Mouse (Mus musculus) gastrocnemius, postnatal 25 days (tissue): Measurements from ENCODE around the gene Plcl1. TPM values are rescaled to one million over a fixed set of nuclear protein-coding genes. Genes with fewer than 3 reads are reported as not detected.

Experiments used
- DNase-seq: peaks from one replicate; pipeline ENCODE4 v3.0.0; 2022
- total RNA-seq, 2 experiments: library from RNA; stranded (reverse); gene quantifications; 1 replicate in 1 of 2; 2 replicates in 1 of 2; pipeline ENCODE4 v1.2.3; 2021

Plcl1 gene
- total RNA-seq, 2 experiments from 2014 or later: 3.1 to 3.9 TPM

GRCm38 (mm10) chr1:55612759-55613328 is 207.1 kb downstream of the Plcl1 start:
- DNase-seq: no peak

GRCm38 (mm10) chr1:55617857-55618256 is 212.1 kb downstream of the Plcl1 start:
- DNase-seq: no peak

GRCm38 (mm10) chr1:55618617-55619286 is 213.0 kb downstream of the Plcl1 start:
- peak; percentile 52 for DNase-seq

GRCm38 (mm10) chr1:55631496-55631895 is 225.8 kb downstream of the Plcl1 start:
- no peak for DNase-seq

- no peak for DNase-seq
Measured at GRCm38 (mm10) chr1:55632024-55632423, 226.3 kb downstream of the Plcl1 start.

- no peak for DNase-seq
Measured at GRCm38 (mm10) chr1:55633326-55633725, 227.6 kb downstream of the Plcl1 start.

GRCm38 (mm10) chr1:55659518-55660210 is 253.9 kb downstream of the Plcl1 start:
- DNase-seq: no peak

GRCm38 (mm10) chr1:55661381-55661780 is 255.7 kb downstream of the Plcl1 start:
- no peak for DNase-seq

- DNase-seq: no peak
Measured at GRCm38 (mm10) chr1:55665137-55665827, 259.6 kb downstream of the Plcl1 start.

- DNase-seq: peak; percentile 9
Measured at GRCm38 (mm10) chr1:55665828-55666673, 260.3 kb downstream of the Plcl1 start.

- DNase-seq: no peak
Measured at GRCm38 (mm10) chr1:55666798-55667197, 261.1 kb downstream of the Plcl1 start.

- DNase-seq: no peak
Measured at GRCm38 (mm10) chr1:55668622-55669237, 263.0 kb downstream of the Plcl1 start.

GRCm38 (mm10) chr1:55682676-55683075 is 277.0 kb downstream of the Plcl1 start:
- no peak for DNase-seq

- DNase-seq: no peak
Measured at GRCm38 (mm10) chr1:55686261-55686660, 280.5 kb downstream of the Plcl1 start.

GRCm38 (mm10) chr1:55693636-55694220 is 288.0 kb downstream of the Plcl1 start:
- DNase-seq: no peak

- DNase-seq: no peak
Measured at GRCm38 (mm10) chr1:55696206-55696605, 290.5 kb downstream of the Plcl1 start.

- DNase-seq: no peak
Measured at GRCm38 (mm10) chr1:55699393-55699970, 293.8 kb downstream of the Plcl1 start.

GRCm38 (mm10) chr1:55700016-55700415 is 294.3 kb downstream of the Plcl1 start:
- DNase-seq: no peak

GRCm38 (mm10) chr1:55700726-55701125 is 295.0 kb downstream of the Plcl1 start:
- DNase-seq: no peak

GRCm38 (mm10) chr1:55701601-55702000 is 295.9 kb downstream of the Plcl1 start:
- DNase-seq: no peak

- DNase-seq: no peak
Measured at GRCm38 (mm10) chr1:55702106-55702505, 296.4 kb downstream of the Plcl1 start.
